ENCODE assay signal across 17 mouse cellular contexts in genomic region chr2:135936376-135936775, GRCm38 (mm10).
"Had no signal": no experiment of that assay in that cellular context is flagged by ENCODE, and none has a peak within 500 bp of the region (broad histone marks: within the 10 kb centered on the region; RNA-seq: fewer than 3 reads in every experiment).

No protein-coding gene starts in this region.

- ATAC-seq: lung, postnatal 0 days; midbrain, embryonic 15.5 days had no signal

- H3K4me1 ChIP-seq: limb, embryonic 10.5 days; liver, embryonic 15.5 days; midbrain, embryonic 15.5 days; neural tube, embryonic 13.5 days had no signal

- H3K4me3 ChIP-seq: limb, embryonic 10.5 days; liver, embryonic 15.5 days; megakaryocyte, embryonic 14.5 days; midbrain, embryonic 15.5 days; neural tube, embryonic 13.5 days had no signal

- H3K9me3 ChIP-seq: limb, embryonic 10.5 days; liver, embryonic 15.5 days; megakaryocyte, embryonic 14.5 days; midbrain, embryonic 15.5 days; neural tube, embryonic 13.5 days had no signal

- H3K4me2 ChIP-seq: liver, embryonic 11.5 days; liver, embryonic 15.5 days; midbrain, embryonic 11.5 days; midbrain, embryonic 15.5 days; neural tube, embryonic 13.5 days had no signal

- H3K9ac ChIP-seq: liver, embryonic 15.5 days; midbrain, embryonic 15.5 days; neural tube, embryonic 13.5 days had no signal

- H3K27ac ChIP-seq: kidney, postnatal 0 days; limb, embryonic 10.5 days; liver, embryonic 15.5 days; midbrain, embryonic 15.5 days; neural tube, embryonic 13.5 days had no signal

- H3K27me3 ChIP-seq: liver, embryonic 15.5 days; megakaryocyte, embryonic 14.5 days; midbrain, embryonic 15.5 days; neural tube, embryonic 13.5 days had no signal

- H3K36me3 ChIP-seq: limb, embryonic 10.5 days; liver, embryonic 15.5 days; midbrain, embryonic 15.5 days had no signal

- DNase-seq: kidney, postnatal 36 days; lung, adult 2 months; lung, postnatal 36 days; retina, postnatal 1 day; right cerebral cortex, postnatal 4 days; spleen, adult 18-20 months; thymus, adult 18-20 months; thymus, postnatal 14 days had no signal
